Mouse (Mus musculus) megakaryocyte progenitor cell, adult 5-6 weeks (primary cell): ENCODE measurements around the gene Lhpp. TPM values are rescaled to one million over a fixed set of nuclear protein-coding genes. Genes with fewer than 3 reads are reported as not detected.

Experiments
- ATAC-seq: replicated peaks from 2 replicates; pipeline ENCODE4 v1.8.0; 2016; ENCODE audit warnings: mild to moderate bottlenecking, moderate TSS enrichment, inconsistent platforms; ENCODE audit not compliant: poor library complexity
- total RNA-seq, 2 experiments: library from RNA; stranded (forward) in 1 of 2; stranded (reverse) in 1 of 2; fragments of 157-497, 149-512 nt in 1 of 2; fragments of 200-1000 nt in 1 of 2; gene quantifications; 2 replicates each; pipeline versions ENCODE4 v1.2.3 to v1.2.4; 2015 to 2017

The Lhpp gene
- total RNA-seq, 2 experiments from 2014 or later: 9.1 to 14.2 TPM

DNA sequence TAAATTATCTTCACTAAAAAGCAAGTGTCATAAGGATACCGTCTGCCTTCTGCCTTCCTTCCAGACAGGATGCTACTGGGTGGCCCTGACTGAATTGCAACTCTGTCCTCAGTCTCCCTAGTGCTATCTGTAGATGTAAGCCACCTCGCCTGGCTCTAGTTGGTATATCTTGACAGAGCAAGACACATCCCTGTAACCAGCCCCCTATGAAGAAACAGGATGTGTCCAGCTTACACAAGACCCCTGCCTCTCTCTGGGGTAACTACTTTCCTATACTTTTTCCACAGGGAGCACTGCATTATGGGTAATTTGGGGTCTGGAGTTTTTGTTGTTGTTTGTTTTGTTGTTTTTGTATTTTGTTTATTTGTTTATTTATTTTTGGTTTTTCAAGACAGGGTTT, 65.5 kb downstream of the Lhpp start:
- peak; percentile 53 for ATAC-seq

DNA sequence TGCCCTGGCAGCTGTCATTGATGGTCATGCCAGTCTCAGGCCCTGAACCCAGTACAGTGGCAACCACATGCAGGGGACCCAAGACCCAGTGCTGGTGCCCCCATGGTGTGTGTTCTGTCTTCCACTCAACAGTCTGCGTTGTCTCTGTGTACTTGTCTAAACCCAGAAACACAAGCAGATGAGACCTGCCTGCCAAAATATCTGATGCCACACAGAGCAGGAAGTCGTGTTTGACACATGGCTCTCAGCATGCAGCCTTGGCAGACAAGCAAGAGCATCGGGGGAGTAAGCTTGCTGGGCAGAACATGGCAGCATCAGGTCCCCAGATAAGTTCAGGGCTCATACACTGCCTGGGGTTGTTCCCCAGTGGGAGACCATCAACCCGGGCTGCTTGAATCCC, 68.7 kb downstream of the Lhpp start:
- ATAC-seq: 0 out of 2 replicates have a peak, but pooled peaks have one; percentile 13

DNA sequence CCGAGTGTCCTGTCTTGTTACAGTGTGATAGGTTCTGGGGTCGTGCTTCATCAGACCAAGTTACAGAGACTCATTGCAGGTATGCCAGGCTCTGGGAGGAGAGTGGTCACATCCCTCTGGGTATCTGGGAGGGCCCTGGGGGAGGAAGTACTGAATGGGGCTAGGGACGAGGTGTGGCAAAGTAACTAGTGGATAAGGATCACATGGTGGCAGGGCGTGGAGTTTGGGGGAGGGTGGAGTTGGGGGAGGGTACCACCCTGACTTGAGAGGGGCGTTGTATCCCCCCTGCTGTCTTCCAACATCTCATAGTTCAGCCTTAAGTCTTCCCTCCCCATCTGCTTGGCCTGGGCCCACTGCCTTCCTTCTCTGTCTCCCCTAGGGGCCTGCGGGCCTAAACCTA, 69.1 kb downstream of the Lhpp start:
- ATAC-seq: 0 out of 2 replicates have a peak, but pooled peaks have one; percentile 2

DNA sequence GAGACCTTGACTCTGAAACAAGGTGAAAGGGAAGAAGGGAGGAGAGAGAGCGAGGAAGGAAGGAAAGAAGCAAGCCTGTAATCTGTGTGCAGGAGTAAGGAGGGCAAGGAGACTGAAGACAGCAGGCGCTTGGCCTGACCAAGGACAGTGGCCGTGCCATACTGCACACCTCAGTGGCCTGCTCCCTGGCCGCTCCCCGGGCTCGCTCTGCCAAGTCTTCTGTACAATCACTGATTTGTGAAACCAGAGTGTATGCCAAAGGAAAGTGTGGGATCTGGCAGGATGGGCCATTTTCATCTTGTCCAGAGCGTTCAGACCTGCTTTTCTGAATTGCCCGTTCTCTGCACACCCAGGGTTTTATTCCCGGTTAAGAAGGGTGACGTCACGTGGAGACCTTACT, 70.9 kb downstream of the Lhpp start:
- ATAC-seq: no peak

DNA sequence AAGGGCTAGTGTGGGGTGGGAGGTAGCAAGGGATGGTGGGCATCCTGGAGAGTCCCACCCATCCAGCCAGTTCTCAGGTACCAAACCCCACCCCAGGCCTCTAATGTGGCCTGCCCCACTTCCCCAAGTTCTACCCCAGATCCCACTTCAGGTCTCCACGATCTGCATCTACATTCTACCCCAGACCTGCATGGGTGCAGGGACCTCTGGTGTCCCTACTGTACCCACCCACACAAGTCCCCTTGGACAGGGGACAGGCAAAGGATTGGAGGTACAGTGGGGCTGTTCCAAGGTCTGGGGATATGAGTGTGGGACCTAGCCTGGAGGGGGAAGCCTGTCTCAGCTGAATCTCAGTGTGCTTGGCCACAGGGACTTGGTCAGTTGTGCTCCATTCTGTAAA, 71.4 kb downstream of the Lhpp start:
- no peak for ATAC-seq

DNA sequence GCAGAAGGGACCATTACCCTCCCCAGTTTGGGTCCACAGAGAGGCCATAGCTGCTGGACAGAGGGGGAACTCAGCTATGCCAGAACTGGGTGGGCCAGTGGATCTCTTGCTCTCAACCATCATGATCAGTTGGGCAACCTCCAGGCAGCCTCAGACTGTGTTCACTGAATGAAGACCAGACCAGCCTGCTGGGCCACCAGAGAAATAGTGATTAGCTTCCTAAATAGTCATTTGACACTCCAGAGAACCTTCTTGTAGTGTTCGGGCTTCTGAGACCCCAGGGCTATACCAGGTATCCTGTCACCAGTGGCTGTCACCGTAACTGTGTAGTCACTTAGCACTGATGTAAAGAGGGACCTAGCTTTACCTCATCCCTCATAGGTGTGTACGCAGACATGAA, 71.9 kb downstream of the Lhpp start:
- ATAC-seq: no peak

DNA sequence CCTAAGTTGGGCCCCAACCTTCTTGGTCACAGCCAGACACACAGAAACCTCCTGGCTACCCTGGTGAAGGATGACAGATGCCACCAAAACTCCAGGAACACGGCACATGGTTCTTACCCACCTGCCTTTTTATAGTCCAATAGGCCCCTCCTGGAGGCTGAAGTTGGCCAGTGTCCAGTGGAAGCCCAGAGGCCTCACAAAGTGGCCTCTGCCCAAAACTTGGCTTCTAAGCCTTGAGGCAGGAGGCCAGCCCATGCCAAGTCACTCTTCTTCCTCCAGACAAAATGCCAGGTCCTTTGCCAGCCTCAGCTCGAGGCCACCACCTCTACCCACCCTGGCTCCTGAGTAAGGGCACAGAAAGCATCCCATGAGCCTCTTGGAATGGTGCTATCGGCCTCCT, 72.5 kb downstream of the Lhpp start:
- ATAC-seq: no peak

DNA sequence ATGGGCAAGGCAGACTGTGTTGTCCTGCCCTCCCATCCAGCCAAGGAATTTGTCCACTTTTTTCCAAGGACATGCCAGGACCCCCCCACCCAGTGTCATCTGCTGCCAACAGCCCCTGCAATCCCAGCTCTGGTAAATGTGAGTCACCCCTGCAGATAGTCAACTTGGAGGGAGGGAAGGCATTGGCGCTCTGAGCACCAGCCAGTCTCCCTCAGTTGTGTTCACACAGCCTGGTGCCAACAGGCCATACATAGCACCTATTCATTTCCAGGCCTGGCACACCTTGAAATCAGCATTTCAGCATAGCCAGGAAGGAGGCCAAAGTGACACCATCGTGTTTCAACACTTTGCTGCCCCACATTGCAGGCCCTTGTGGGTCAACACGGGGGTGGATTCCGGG, 73.5 kb downstream of the Lhpp start:
- no peak for ATAC-seq

DNA sequence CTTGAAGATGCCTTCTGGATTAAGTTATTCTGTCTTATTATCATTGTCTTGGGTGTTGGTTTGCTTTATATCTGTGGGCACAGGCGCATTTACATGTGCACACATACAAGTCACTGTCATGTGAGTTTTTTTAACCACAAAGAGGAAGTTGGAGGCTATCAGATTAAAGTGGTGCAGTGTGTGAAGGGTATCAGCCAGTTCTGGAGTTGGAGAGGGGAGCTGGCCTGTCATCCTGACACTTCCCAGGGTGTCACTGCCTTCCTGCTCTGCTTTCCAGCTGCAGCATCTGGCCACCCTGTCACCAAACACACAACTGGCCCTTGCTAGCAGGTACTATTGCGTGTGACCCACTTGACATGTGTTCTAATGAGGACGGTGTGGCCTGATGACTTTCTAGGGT, 76.1 kb downstream of the Lhpp start:
- peak; percentile 84 for ATAC-seq

DNA sequence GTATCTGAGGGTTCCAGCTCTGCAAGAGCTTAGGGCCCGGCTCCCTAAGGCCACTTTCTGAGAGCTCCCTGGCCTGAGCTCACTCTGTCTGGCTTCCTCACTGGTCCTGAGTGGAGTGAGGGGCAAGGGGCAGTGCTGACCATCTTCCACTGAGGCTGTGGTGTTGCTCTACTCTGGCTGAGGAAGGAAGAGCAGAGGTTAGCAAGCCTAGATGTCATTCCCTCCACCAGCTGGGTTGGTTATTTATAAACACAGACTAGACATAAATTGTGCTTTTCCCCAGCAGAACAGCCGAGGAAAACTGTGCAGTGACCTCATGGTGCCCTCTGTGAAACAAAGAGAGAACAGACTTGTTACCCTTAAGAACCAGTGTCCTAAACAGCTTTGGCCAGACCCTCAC, 77.5 kb downstream of the Lhpp start:
- ATAC-seq: no peak

DNA sequence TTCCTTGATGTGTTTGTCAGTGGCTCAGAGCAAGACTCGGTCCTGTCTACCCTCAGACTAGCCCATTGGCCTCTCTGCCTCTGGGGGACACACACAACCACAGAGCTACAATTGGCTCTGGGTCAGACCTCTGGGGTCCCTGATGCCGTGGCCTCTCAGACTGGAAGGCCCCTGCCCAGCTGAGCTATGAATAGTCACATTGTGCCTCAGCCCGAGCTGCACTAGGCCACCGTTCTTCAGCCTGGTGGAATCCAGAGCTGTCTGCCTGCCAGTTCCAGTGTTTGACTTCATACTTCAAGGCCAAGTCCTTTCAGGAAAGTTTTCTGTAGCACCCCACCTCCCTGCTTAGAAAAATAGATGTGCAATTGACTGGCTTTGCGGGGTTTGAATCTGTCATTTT, 78.3 kb downstream of the Lhpp start:
- no peak for ATAC-seq

DNA sequence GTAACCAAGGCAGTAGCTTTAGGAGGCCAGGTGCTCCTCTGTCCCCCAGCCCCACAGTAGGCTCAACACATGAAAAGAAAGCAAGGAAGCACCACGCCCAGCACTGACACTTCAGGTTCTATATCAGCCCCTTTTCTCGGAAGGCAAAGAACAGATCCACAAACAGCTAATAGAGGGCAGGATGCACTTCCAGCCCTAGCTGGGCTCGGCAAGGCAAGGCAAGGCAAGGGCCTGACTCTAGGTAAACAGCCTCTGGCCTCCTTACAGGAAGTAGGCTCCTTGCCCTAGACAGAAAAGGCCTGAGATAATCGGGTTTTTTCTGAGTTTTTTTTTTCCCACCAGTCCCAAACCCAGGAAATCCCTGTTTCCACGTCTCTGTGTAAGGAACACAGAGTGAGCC, 79.3 kb downstream of the Lhpp start:
- ATAC-seq: no peak

DNA sequence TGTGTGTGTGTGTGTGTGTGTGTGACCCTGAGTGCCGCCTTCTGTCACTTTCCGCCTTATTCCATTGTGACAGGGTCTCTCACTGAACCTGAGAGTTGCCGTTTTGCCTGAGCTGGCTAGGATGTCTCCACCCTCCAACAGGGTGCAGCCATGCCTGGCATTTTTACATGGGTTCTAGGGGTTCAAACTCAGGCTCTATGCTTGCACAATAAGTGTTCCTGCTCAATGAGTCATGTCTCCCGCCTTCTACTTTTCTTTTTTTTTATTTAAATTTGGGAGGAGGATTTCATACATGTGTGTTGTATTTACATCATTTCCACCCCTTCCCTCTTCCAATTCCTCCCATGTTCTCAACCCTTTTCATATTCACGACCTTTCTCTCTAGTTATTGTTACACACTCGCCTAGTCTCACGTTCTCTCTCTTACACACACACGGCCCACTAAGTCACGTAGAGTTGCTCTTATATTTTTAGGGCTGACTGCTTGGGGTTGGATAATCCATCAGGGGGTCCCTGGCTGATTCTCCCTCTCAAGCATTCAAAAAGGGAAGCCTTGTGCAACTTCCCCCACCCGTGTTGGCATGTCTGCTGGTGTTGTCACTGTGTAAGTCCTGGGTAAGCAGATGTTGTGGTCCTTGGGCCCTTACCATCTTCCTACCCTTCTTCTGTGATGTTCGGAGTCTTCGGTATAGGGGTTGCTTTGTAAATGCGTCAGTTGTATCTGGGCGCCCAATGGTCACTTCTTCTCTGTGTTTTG, 80.5 kb downstream of the Lhpp start:
- peak; percentile 42 for ATAC-seq

DNA sequence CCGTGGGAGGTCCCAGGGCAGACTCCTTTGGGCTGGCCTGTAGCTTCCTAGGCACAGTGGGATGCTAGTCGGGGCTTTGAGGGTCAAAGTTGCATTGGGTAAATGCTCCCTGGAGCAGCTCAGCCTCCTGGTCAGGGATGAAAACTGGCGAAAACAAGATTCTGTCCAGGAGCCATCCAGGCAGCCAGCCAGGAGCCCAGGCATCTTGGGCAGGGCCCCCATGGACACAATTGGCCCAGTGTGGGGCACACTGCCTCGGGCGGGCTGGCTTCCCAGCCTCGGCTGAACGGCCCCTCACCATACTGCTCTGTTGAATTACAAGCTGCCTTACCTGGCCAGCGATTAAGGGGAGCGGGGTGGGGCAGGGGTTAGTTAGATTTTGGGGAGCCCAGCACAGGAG, 82.3 kb downstream of the Lhpp start:
- ATAC-seq: no peak

DNA sequence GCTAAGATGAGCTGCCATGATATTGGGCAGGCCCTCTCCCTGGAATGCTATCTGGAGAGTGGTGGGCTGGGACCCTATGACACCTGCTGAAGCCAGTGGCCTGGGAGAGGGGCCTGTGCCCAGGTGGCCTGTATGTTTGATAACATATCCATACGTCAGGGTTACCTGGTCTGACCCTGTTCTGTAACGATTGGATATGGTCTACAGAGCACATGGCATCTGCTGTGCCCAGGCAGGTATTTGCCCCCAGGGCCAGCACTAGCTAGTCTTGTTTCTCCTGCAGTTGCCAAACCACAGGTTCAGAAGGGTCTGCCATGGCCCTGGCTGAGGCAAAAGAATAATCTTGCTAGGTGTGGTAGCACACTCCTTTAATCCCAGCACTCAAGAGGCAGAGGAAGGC, 83.1 kb downstream of the Lhpp start:
- ATAC-seq: no peak

DNA sequence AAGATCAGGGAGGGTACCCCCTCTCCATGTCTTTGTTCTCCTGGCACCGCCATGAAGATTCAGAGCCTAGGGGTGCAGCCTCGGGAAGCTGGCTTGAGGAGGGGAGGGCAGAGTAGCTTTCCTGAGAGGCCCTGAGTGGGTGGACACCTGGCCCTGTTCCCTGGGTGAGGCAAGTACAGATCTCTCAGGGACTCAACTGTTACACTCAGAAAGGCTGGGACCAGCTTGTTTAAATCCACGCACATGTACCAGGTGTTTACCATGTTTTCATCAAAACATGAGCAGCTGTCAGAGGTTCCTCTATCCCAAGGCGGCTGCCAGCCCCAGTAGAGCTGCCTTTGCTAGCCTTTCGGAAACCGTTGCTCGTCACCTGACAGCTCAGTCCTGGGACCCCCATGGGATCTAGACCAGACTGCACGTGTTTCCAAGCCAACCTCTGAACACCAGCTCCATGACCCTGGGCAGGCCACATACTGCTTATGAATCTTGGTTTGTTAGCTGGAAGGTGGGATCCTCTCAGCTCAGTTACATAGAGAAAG, 86.9 kb downstream of the Lhpp start:
- ATAC-seq: no peak

DNA sequence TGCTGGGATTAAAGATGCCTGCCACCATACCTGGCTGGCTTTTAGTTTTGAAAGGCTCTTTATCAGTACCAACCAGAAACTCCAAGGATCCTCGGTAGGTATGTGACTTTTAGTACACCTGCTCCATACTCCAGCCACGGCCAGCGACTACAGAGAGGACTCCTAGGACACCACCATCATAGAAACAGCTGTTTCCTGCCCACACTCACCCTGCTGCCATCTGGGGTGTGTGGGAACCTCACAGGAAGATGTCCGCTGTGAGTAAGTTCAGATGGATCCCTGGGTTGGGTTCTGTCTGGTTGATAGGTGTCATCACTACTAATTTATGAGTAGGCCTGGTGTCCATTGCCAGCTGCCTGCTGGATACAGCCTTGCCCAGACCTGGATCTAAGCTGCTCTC, 88.3 kb downstream of the Lhpp start:
- no peak for ATAC-seq

DNA sequence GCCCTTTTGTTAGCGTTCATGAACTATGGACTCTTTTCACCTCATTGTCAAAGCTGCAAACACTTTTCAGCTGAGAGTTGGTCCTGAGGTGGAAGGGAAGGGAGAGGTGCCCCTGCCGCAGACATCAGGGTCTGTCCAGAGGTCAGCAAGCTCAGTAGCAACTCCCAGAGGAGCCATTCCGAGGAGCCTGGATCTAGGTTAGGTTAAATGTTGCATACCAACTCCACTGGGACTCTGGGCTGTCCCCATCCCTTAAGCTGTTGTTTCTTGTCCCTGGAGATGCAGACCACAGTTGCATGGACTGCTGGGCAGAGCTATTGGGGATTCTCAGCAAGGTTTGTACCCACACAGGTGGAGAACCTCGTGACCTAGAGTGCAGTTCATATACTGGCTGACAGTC, 88.7 kb downstream of the Lhpp start:
- no peak for ATAC-seq

DNA sequence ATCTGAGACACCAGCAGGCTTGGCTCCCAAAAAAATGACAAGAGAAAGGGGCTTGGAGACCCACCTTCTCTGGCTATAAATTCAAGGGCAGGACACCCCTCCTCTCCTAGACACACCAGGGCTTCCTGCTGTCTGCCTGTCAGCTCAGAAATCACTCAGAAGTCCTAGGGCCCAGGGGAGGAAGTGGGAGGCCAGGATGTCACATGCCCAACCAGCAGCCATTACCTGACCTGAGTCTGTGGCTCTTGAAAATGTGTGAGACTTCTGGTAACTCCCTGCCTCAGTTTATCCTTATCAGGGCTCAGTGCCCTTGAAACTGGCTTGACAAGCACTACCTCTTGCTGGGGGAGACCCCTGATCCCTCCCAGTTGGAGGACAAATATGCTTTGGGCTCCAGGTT, 89.2 kb downstream of the Lhpp start:
- peak; percentile 36 for ATAC-seq

DNA sequence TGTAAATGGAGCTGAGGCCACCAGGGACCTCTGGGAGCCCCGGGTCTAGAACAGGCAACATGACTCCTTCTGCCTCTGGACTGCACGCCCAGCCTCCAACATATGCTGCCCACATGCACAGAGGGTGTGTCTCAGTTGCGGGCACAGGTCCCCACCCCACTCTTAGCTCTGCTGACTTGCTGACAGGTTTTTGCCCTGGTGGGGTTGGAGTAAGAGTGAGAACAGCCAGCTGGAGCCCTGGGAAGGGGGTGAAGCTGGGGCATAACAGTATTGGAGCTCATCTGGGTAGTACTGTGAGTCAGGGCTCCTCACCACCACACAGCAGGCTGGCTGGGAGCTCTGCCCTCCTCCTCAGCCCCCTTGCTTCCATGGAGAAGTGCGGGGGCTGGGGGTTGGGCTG, 89.7 kb downstream of the Lhpp start:
- ATAC-seq: peak; percentile 74

DNA sequence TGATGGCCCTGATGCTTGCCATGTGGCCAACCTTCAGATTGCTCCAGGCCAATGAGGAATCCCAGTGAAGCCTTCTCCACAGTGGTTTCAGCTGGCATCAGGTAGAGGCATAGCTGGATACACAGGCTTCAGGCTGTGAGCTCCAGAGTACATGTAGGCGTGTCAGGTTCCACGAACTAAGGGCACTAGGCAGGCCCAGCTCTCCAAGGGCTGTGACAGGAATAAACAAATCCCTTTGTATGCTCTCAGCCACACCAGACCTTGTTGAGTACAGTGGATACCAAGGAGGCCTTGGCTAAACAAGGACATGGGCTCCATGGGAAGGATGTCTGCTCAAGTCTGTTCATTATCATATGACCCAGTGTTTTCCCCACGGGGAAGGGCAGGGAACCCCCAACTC, 91.0 kb downstream of the Lhpp start:
- no peak for ATAC-seq

DNA sequence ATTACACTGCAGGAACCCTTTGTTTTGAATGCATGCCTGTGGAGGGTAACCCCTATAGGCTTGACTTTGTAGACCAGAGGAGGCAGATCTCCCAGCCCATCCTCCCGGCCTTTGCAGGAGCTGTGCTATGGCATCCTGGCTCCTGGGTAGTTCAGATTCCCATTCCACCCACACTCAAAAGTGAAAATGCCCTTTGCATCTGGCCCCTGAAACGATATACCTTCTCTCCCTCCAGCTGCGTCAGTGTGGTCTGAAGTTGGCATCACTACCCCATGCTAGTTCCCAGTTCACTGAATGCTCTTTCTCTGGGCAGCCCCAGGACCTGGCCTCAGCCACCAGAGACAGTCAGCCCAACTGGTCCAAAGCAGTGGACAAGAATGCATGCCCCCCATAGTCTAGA, 91.6 kb downstream of the Lhpp start:
- ATAC-seq: no peak

DNA sequence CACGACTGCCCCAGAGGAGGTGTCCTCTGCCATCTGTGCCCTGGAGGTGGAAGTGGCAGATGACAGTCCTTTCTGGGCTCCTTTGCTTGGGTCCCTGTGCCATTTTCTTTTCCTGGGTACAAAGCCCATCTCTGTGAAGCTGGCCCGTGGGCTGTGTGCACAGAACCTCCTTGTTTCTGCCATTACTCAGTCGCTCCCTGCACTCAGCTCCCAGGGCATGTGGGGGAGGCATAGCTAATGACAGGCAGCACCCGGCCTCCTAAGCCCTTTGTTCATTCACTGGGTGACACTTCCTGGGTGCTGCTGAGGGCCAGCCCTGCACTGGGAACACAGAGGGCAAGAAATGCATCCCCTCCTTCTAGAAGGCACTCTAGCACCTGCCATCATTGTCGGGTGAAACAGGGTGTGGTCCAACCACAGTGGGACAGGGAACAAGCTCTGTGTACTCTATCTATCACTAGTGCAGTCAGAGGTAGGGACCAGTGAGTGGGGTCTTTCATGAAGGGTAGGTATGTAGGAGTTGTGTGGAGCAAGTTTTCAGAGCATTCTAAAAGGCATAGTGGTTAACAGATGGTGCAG, 92.1 kb downstream of the Lhpp start:
- no peak for ATAC-seq
